Mouse (Mus musculus): ENCODE data around the gene Nrg3. TPM values are rescaled to one million over a fixed set of nuclear protein-coding genes. Genes with fewer than 3 reads are reported as not detected.

Gene Nrg3
- not detected for total RNA-seq (2023)

DNA sequence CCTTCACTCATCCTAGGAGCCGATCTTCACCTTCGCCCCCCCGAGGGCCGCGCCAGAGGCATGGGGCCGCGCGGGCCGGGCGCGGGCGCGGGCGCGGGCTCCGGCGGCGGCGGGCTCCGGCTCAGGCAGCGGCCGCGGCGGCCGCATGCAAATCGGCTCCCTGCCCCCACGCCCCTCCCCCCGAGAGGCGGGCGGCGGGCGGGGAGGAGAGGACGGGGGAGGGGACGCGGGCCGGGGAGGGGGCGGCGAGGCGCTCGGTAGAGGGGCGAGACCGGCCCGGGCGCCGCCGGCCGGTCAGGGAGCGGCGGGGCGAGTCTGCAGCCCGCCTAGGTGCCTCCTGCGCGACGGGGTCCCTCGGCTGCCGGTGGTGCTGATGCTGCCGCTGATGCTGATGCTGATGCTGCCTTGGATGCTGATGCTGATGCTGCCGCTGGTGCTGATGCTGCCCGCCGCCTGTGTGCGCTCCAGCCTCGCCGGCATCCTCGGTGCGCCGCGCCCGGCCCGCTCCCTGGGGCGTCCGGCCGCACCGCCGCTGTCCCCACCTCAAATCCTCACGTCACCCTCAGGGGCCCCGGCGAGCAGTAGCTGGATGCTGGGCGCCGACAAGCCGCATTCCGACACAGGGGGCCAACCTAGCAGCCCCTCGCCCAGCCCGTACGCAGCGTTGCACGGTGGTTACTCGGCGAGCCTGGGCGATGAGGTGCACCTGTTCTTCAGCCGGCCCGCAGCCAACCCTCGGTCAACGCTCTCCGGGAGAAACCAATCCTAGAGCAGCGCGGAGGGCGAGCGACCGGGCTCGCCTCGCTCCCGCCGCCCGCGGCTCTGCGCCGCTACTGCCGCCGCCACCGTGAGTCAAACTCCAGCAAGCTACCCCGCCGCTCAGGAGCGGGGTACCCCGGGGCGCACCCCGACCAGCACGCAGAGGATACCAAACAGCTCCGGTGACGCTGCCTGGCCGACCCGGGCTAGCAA is at the start of gene Nrg3:
TSS of gene Nrg3 (minus strand) at position 299 of the 972 bp plus-strand sequence.

